Mouse (Mus musculus) hindbrain, embryonic 14.5 days (tissue): ENCODE data around the gene Ttyh3. TPM values are rescaled to one million over a fixed set of nuclear protein-coding genes. Genes with fewer than 3 reads are reported as not detected.
A peak's percentile ranks its signal among the peaks of the same experiment; 100 is the strongest.

ENCODE experiments used
- ATAC-seq: fragments of 200-750 bp; cut with Nextera tagmentation; 2 replicates; pipeline ENCODE4 v1.8.0; 2017; ENCODE audit warnings: moderate number of reproducible peaks, mild to moderate bottlenecking, moderate TSS enrichment, moderate library complexity; ENCODE audit not compliant: low FRiP score
- DNase-seq: peaks from one replicate; pipeline ENCODE4 v3.0.0-alpha.2; 2015; ENCODE audit warnings: low spot score
- H3K27ac ChIP-seq: fragments of 300-500 bp; sonication (generic); 2 replicates; pipeline ENCODE4 v1.5.1; 2014; ENCODE audit warnings: mild to moderate bottlenecking, moderate library complexity
- H3K27me3 ChIP-seq: fragments of 300-500 bp; sonication (generic); 2 replicates; pipeline ENCODE4 v1.6.1; 2014; ENCODE audit warnings: mild to moderate bottlenecking, low read length, mixed read lengths; ENCODE audit not compliant: control insufficient read depth, insufficient read depth
- H3K36me3 ChIP-seq: fragments of 300-500 bp; sonication (generic); replicated peaks from 2 replicates; pipeline ENCODE4 v1.6.1; 2014; ENCODE audit not compliant: control insufficient read depth, insufficient read depth
- H3K4me1 ChIP-seq: fragments of 300-500 bp; sonication (generic); replicated peaks from 2 replicates; pipeline ENCODE4 v1.6.1; 2014; ENCODE audit warnings: antibody characterized with exemption, low read length, mixed read lengths; ENCODE audit not compliant: control insufficient read depth, insufficient read depth
- H3K4me2 ChIP-seq: fragments of 300-500 bp; sonication (generic); replicated peaks from 2 replicates; pipeline ENCODE4 v1.6.1; 2014; ENCODE audit warnings: mild to moderate bottlenecking, moderate library complexity
- H3K4me3 ChIP-seq: fragments of 300-500 bp; sonication (generic); replicated peaks from 2 replicates; pipeline ENCODE4 v1.5.1; 2014; ENCODE audit warnings: mild to moderate bottlenecking, low read length
- H3K9ac ChIP-seq: fragments of 300-500 bp; sonication (generic); 2 replicates; pipeline ENCODE4 v1.6.1; 2014
- H3K9me3 ChIP-seq: fragments of 300-500 bp; sonication (generic); 2 replicates; pipeline ENCODE4 v1.6.1; 2016; ENCODE audit warnings: low read length; ENCODE audit not compliant: control insufficient read depth
- WGBS: fragments of 180-500 bp; shearing (Covaris S2); extraction: QIAGEN DNeasy Blood & Tissue Kit; methylation state at CpG from one replicate; pipeline ENCODE4 v1.1.7; 2014; 5-methylcytosine and 5-hydroxymethylcytosine counted together
- polyA plus RNA-seq: library from polyadenylated mRNA; unstranded; fragments of >200 nt; fragmentation: Nextera tagmentation; extraction: Ambion mirVana; gene quantifications from 2 replicates; pipeline ENCODE4 v1.2.1, GENCODE M21; 2014

Ttyh3 gene
- polyA plus RNA-seq, result 95.0 and 98.9 TPM in 2 replicates

GRCm38 (mm10) chr5:140648519-140649100, at the start of gene Ttyh3:
Gene Ttyh3, minus strand, starts transcription at chr5:140649031.
- Histone ChIP-seq H3K27me3 (no peaks in the 10 kb centered on the region), H3K36me3 (peaks cover 25% of the 10 kb centered on the region), H3K4me3 (peak within 1 kb of the TSS; percentile 100), H3K9ac (peak within 1 kb of the TSS; percentile 100), H3K27ac (peak within 1 kb of the TSS; percentile 96), H3K4me1 (peaks cover 50% of the 10 kb centered on the region), H3K4me2 (peak within 1 kb of the TSS; percentile 100), H3K9me3 (no peaks in the 10 kb centered on the region)
- ATAC-seq, result peak; percentile 0; the same call in 1 of the 2 replicates
- no peak for DNase-seq
- WGBS, result under 1% methylated on average over 48 of the region's 62 CpGs

GRCm38 (mm10) chr5:140695987-140696386, 47.2 kb upstream of the Ttyh3 start:
- Histone ChIP-seq H3K4me1 (peaks cover 4% of the 10 kb centered on the region), H3K27ac (no peak overlapping the region), H3K9ac (no peak overlapping the region), H3K9me3 (no peaks in the 10 kb centered on the region), H3K36me3 (peaks cover 64% of the 10 kb centered on the region), H3K27me3 (no peaks in the 10 kb centered on the region), H3K4me2 (no peak overlapping the region), H3K4me3 (no peak overlapping the region)
- WGBS, result 87% methylated on average over 7 of the region's 7 CpGs
- no peak for ATAC-seq
- no peak for DNase-seq

GRCm38 (mm10) chr5:140688434-140688833, 39.6 kb upstream of the Ttyh3 start:
- Histone ChIP-seq H3K36me3 (peaks cover 80% of the 10 kb centered on the region), H3K9ac (no peak overlapping the region)
- WGBS, result 90% methylated on average over 3 of the region's 3 CpGs

GRCm38 (mm10) chr5:140684343-140685148, 35.7 kb upstream of the Ttyh3 start:
- no peak overlapping the region for H3K9ac ChIP-seq
- WGBS, result 64% methylated on average over 16 of the region's 16 CpGs
- H3K36me3 ChIP-seq, result peaks cover 73% of the 10 kb centered on the region
- H3K4me1 ChIP-seq, result no peaks in the 10 kb centered on the region
- H3K9me3 ChIP-seq, result no peaks in the 10 kb centered on the region
- DNase-seq (peak; percentile 73), ATAC-seq (no peak)
- H3K4me2 ChIP-seq, result no peak overlapping the region
- H3K27me3 ChIP-seq, result no peaks in the 10 kb centered on the region
- H3K27ac ChIP-seq, result no peak overlapping the region
- H3K4me3 ChIP-seq, result no peak overlapping the region

More at GRCm38 (mm10) chr5:140688434-140688833, 39.6 kb upstream of the Ttyh3 start:
- Histone ChIP-seq H3K4me3 (no peak overlapping the region), H3K4me2 (no peak overlapping the region), H3K27ac (no peak overlapping the region), H3K27me3 (no peaks in the 10 kb centered on the region), H3K4me1 (no peaks in the 10 kb centered on the region), H3K9me3 (no peaks in the 10 kb centered on the region)
- DNase-seq, result no peak
- ATAC-seq, result no peak

GRCm38 (mm10) chr5:140682113-140682512, 33.3 kb upstream of the Ttyh3 start:
- Histone ChIP-seq H3K27ac (no peak overlapping the region), H3K9ac (no peak overlapping the region), H3K9me3 (no peaks in the 10 kb centered on the region), H3K4me3 (no peak overlapping the region), H3K36me3 (peaks cover 73% of the 10 kb centered on the region), H3K27me3 (no peaks in the 10 kb centered on the region), H3K4me2 (no peak overlapping the region), H3K4me1 (no peaks in the 10 kb centered on the region)
- DNase-seq (no peak), ATAC-seq (no peak)
- 95% methylated on average over 6 of the region's 6 CpGs for WGBS

GRCm38 (mm10) chr5:140680950-140681349, 32.1 kb upstream of the Ttyh3 start:
- Histone ChIP-seq H3K27ac (no peak overlapping the region), H3K9me3 (no peaks in the 10 kb centered on the region), H3K4me1 (no peaks in the 10 kb centered on the region), H3K27me3 (no peaks in the 10 kb centered on the region), H3K4me3 (no peak overlapping the region), H3K9ac (no peak overlapping the region), H3K36me3 (peaks cover 75% of the 10 kb centered on the region), H3K4me2 (no peak overlapping the region)
- ATAC-seq (no peak), DNase-seq (no peak)
- 100% methylated on average over 1 of the region's 1 CpGs for WGBS

GRCm38 (mm10) chr5:140680051-140680450, 31.2 kb upstream of the Ttyh3 start:
- Histone ChIP-seq H3K27me3 (no peaks in the 10 kb centered on the region), H3K4me2 (no peak overlapping the region), H3K27ac (no peak overlapping the region), H3K9me3 (no peaks in the 10 kb centered on the region), H3K36me3 (peaks cover 73% of the 10 kb centered on the region), H3K9ac (no peak overlapping the region), H3K4me1 (no peaks in the 10 kb centered on the region), H3K4me3 (no peak overlapping the region)
- ATAC-seq (no peak), DNase-seq (no peak)
- 88% methylated on average over 6 of the region's 6 CpGs for WGBS

GRCm38 (mm10) chr5:140677137-140677536, 28.3 kb upstream of the Ttyh3 start:
- WGBS, result 91% methylated on average over 6 of the region's 6 CpGs
- no peak overlapping the region for H3K4me2 ChIP-seq
- no peak overlapping the region for H3K9ac ChIP-seq
- H3K27me3 ChIP-seq, result no peaks in the 10 kb centered on the region
- no peaks in the 10 kb centered on the region for H3K4me1 ChIP-seq
- DNase-seq, result no peak
- no peak overlapping the region for H3K4me3 ChIP-seq
- H3K27ac ChIP-seq, result no peak overlapping the region
- no peak for ATAC-seq
- no peaks in the 10 kb centered on the region for H3K9me3 ChIP-seq
- H3K36me3 ChIP-seq, result peaks cover 80% of the 10 kb centered on the region

- ATAC-seq (no peak), DNase-seq (no peak)
- H3K36me3 ChIP-seq, result peaks cover 79% of the 10 kb centered on the region
- H3K27me3 ChIP-seq, result no peaks in the 10 kb centered on the region
- peak overlapping the region; percentile 54 for H3K27ac ChIP-seq
- WGBS, result 82% methylated on average over 11 of the region's 11 CpGs
- H3K4me3 ChIP-seq, result no peak overlapping the region
- no peaks in the 10 kb centered on the region for H3K4me1 ChIP-seq
- no peak overlapping the region for H3K9ac ChIP-seq
- no peaks in the 10 kb centered on the region for H3K9me3 ChIP-seq
- H3K4me2 ChIP-seq, result no peak overlapping the region
Measured at GRCm38 (mm10) chr5:140675640-140676039, 26.8 kb upstream of the Ttyh3 start.
